Comparison of ENCODE assay signal across 8 mouse cellular contexts in the genomic region with DNA sequence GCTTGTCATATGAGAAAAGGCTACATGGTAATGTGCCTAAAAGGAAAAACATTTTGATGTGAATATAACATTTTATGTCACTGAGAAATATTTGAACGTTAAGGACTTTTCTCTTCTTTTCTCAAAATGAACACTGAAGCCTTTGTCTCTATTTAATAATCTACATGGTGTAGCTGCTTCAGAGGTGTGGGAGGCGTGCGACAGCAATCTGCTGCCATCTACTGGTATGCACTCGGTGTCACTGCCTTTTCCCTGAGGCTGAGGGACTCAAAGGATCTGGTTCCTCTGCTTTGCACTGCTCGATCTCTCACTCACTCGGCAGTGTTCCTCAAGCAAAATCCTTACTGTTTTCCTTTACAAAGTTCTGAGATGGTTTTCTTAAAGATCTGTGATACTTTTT. TPM values are rescaled to one million over a fixed set of nuclear protein-coding genes. Genes with fewer than 3 reads are reported as not detected.
DNase-seq lines count a peak whose midpoint lies in the region; ATAC-seq lines count a peak whose summit lies in the region.

No protein-coding gene starts in this region.

- 4% methylated on average over 6 of the region's 6 CpGs for WGBS in hindbrain, embryonic 12.5 days

- H3K4me3 ChIP-seq in hindbrain, embryonic 12.5 days: no peak overlapping the region

- peaks cover 7% of the 10 kb centered on the region for H3K27me3 ChIP-seq in hindbrain, embryonic 12.5 days

- ATAC-seq in hindbrain, embryonic 12.5 days (ENCODE audit: low FRiP score): peak; percentile 89

- H3K36me3 ChIP-seq in hindbrain, embryonic 12.5 days: no peaks in the 10 kb centered on the region

- no peak overlapping the region for H3K9ac ChIP-seq in hindbrain, embryonic 12.5 days

- peaks cover 20% of the 10 kb centered on the region for H3K4me1 ChIP-seq in hindbrain, embryonic 12.5 days

- H3K27ac ChIP-seq in hindbrain, embryonic 12.5 days: no peak overlapping the region

- no peaks in the 10 kb centered on the region for H3K9me3 ChIP-seq in hindbrain, embryonic 12.5 days (replicated peaks)

- peak; percentile 56 for DNase-seq in R1 (ENCODE audit: low read depth, low spot score)
- DNase-seq in cerebellum, adult 9-11 months: peak; percentile 93
- DNase-seq in frontal cortex, postnatal 10 days (ENCODE audit: low spot score in 2 of 2): peak; percentile 65 to 85
- DNase-seq in layer of hippocampus, postnatal 10 days (ENCODE audit: low spot score in 2 of 2): peak; percentile 85 to 89
- peak; percentile 72 for DNase-seq in lung, postnatal 25 days (ENCODE audit: low spot score)
- DNase-seq in retina, postnatal 7 days (ENCODE audit: low read depth, low spot score): peak; percentile 66
- DNase-seq in thymus, postnatal 4 days: peak; percentile 79

- no peak overlapping the region for H3K4me2 ChIP-seq in hindbrain, embryonic 12.5 days (replicated peaks)

RNA-seq across cellular contexts. Expression of a gene that starts 37.4 kb away (rescaled TPM):
- polyA plus RNA-seq in hindbrain, embryonic 12.5 days (2016; fragmentation: Nextera tagmentation; extraction: Ambion mirVana): 7.7 and 8.6 TPM in 2 replicates
- total RNA-seq in layer of hippocampus, postnatal 10 days (2021): 10 to 100 TPM; 15.3 to 17.5 TPM
